Mouse (Mus musculus) C2C12 (cell line): ENCODE data around the gene Zc3h15.

Experiments
- CEBPB ChIP-seq: IDR thresholded peaks from one replicate; pipeline ENCODE4 v1.6.1; 2011; ENCODE audit warnings: low read depth, mild to moderate bottlenecking, control low read depth, moderate library complexity
- CTCF ChIP-seq: IDR thresholded peaks from one replicate; pipeline ENCODE4 v1.5.1; 2011; ENCODE audit not compliant: control insufficient read depth, insufficient read depth, insufficient read length
- FOSL1 ChIP-seq: IDR thresholded peaks from one replicate; pipeline ENCODE4 v1.8.0; 2011; ENCODE audit warnings: mild to moderate bottlenecking, low read length; ENCODE audit not compliant: poor library complexity, insufficient read depth, severe bottlenecking
- MAX ChIP-seq: IDR thresholded peaks from one replicate; pipeline ENCODE4 v1.6.1; 2011; ENCODE audit warnings: mild to moderate bottlenecking, control low read depth
- MYOD1 ChIP-seq: IDR thresholded peaks from one replicate; pipeline ENCODE4 v1.6.1; 2011; ENCODE audit warnings: low read depth; ENCODE audit not compliant: control insufficient read depth, insufficient read length
- USF1 ChIP-seq: IDR thresholded peaks from one replicate; pipeline ENCODE4 v1.6.1; 2011; ENCODE audit warnings: low read depth, mild to moderate bottlenecking, control low read depth, moderate library complexity

DNA sequence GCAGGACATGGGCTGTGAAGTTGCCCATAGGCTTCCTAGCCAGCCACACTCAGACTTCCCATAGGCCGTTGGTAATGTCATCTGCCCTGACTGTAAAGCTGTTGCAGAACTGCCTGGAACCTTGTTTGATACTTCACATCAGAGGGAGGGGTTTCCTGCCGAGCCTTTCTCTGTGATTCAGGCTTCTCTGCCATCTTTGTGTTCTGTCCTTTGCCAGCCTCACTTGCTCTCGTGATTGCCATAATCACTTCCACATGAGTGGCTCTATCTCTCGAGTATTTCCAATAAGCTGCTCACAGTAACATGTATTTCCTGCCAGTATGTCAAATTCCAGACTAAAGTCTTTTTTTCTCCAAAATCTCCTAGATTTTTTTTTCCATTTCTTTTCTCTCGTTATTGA lies 31.4 kb downstream of the Zc3h15 start:
- TF ChIP-seq CTCF, result no peak
- TF ChIP-seq MAX, result no peak
- TF ChIP-seq CEBPB, result no peak
- no peak for TF ChIP-seq USF1
- no peak for TF ChIP-seq MYOD1
- TF ChIP-seq FOSL1, result no peak
